Mouse (Mus musculus) gastrocnemius, adult 8-10 months (tissue): ENCODE measurements around the gene Ythdf1. TPM values are rescaled to one million over a fixed set of nuclear protein-coding genes. Genes with fewer than 3 reads are reported as not detected.

Experiments
- DNase-seq, 2 experiments: peaks; one replicate each; pipeline ENCODE4 v3.0.0; 2022; ENCODE audit warnings: low spot score in 2 of 2
- microRNA-seq: library from miRNA; unstranded; fragments of <30 nt; microRNA quantifications from one replicate; pipeline ENCODE4 v1.2.0, GENCODE M21; 2022
- total RNA-seq, 4 experiments: library from RNA; stranded (reverse); gene quantifications; 2 replicates each; pipeline ENCODE4 v1.2.4; 2022

Gene Ythdf1
- total RNA-seq, 4 experiments from 2014 or later: 35.2 to 43.3 (median 38.5) TPM

DNA sequence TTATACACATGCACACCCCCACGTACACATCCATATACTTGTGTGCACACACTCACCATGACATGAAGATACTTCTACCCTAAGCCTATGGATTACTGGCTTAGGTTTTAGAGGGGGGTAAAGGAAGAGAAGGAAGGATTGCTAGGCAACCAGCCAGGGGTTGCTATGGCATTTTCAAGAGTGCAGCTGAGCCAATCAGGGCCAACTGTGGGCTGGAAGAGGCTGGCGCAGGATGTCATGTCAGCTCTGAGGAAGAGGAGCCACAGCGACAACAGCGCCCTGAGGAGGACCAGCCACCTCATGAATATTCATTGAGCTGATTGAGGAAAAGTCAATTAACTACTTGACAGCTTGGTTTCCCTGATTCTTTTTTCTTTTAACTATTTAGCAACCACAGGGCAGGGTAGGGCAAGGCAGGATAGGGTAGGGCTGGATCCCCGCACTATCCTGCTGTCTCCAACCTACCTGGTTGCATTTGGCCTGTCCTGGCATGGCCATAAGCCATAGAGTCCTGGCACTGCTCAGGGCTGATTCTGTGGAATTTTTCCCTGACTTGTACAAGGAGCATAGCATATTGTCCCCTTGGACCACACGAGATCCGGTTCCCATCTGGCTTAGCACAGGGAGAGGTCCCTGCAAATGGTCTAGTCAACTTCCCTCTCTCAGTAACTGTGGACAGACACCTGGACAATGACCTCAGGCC is 41.2 kb downstream of the Ythdf1 start:
- DNase-seq: no peak

DNA sequence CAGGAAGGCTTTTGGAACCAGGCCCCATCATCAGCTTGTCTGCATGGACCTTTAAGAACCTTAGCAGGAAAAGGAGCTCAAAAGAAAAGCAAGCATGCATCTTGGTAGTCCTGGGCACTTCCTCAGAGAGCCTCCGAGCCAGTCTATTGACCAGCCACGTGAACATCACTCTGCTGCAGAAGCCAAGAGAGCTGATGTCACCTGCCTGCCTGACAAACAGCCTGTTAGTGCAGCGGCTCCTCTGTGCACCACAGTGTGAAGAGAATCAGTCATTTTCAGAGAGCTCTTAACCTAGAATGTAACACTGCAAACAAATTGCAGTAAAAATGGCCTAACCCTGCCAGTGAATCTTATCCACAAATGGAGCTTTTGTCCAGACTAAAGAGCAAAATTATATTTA is 50.7 kb downstream of the Ythdf1 start:
- no peak for DNase-seq

DNA sequence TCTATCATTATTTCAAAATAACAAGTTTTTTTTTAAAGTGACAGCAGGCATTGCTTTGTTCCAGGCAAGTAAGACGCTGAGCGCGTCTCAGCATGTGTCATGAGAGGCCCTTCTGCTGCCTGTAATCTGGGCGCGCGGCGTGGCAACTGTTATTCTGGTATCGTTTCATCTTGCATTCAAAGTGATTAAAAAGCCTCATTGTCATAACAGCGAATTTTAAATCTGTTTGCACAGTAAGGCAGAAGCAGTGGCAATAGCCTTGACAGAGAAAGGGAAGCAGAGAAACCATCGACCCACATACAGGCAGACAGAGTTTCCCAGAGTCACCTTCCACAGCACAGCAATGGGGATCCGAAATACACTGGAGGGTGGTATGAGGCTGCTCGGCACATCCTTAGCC is 59.2 kb downstream of the Ythdf1 start:
- no peak for DNase-seq

DNA sequence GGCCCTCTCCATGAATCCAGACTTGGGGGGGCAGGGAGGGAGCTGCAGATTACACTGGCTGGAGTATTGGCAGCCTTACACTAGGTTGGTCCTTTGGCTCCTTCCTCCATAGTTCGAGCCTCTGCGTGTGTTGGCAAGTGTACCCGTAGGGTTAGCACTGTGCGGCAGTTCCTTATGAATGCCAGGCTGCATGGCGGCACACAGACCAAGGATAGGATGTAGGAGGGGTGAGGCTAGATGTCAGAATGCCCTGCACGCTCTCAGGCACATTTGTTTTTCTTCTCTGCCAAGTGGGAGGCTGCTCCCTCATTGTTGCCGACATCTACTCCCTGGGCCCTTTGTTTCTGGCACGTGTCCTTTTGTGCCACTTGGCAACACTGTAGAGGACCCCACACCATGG is 63.6 kb downstream of the Ythdf1 start:
- no peak for DNase-seq

DNA sequence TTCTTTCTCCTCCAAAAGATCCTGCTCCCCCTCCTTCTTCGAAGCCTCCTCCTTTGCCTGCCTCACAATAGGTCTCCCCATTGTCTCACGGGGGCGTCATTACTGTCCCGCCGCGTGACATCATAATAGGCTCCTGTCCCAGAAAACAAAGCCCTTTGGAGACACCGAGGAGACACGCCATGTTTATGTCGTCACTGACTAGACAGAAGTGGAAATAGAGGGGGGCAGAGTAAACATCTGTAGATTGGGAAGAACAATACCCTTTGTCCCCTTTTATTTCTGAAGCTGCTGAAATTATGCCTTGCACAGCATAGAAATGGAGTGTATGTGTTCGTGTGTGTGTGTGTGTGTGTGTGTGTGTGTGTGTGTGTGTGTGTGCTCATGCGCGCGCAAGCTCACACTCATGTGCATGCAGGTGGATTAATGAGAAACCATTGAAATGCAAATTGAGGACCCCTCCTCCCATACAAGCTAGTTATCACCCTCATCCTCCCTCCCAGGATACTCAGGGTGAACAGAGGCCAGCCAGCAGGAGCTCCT is 65.7 kb downstream of the Ythdf1 start:
- DNase-seq: no peak

Small RNA genes within 50 kb of the gene (microRNA-seq; reads per million reads assigned to microRNA genes)
- gene Mir124a-3: not detected

Other genes starting within 250 kb of the Ythdf1 start
- gene Dido1, start 210.9 kb downstream of the Ythdf1 start, total RNA-seq: 10 to 100 TPM; 13.2 to 17.8 (median 14.6) TPM
- gene Gid8, start 210.8 kb downstream of the Ythdf1 start, total RNA-seq: 10 to 100 TPM; 33.7 to 41.1 (median 34.8) TPM
- gene Slc17a9, start 195.7 kb downstream of the Ythdf1 start, total RNA-seq: under 1 TPM in 1 of 4 experiments, not detected in 3; 0.25 TPM
- gene Bhlhe23, start 144.0 kb downstream of the Ythdf1 start, total RNA-seq: not detected
- not detected for gene Birc7, start 8.1 kb upstream of the Ythdf1 start, total RNA-seq
- 1 to 10 TPM in 1 of 4 experiments, not detected in 3; 1.4 TPM for gene Nkain4, start 33.8 kb upstream of the Ythdf1 start, total RNA-seq
- 10 to 100 TPM; 31.7 to 34.2 (median 33.0) TPM for gene Arfgap1, start 46.3 kb upstream of the Ythdf1 start, total RNA-seq
- 1 to 10 TPM in 2 of 4 experiments, under 1 TPM in 2; 0.75 to 1.8 (median 1.2) TPM for gene Col20a1, start 65.6 kb upstream of the Ythdf1 start, total RNA-seq
- gene Chrna4, start 122.6 kb upstream of the Ythdf1 start, total RNA-seq: under 1 TPM in 2 of 4 experiments, not detected in 2; 0.09 to 0.15 TPM
- gene Kcnq2, start 214.4 kb upstream of the Ythdf1 start, total RNA-seq: under 1 TPM in 2 of 4 experiments, not detected in 2; 0.15 to 0.19 TPM
- gene Eef1a2, start 236.1 kb upstream of the Ythdf1 start, total RNA-seq: 1,000 to 10,000 TPM; 1,913 to 2,067 (median 2,007) TPM